Mouse (Mus musculus): ENCODE measurements around the gene Aldh9a1. TPM values are rescaled to one million over a fixed set of nuclear protein-coding genes. Genes with fewer than 3 reads are reported as not detected.

The Aldh9a1 gene
- polyA plus RNA-seq, 1 experiment = 2.6 TPM

DNA sequence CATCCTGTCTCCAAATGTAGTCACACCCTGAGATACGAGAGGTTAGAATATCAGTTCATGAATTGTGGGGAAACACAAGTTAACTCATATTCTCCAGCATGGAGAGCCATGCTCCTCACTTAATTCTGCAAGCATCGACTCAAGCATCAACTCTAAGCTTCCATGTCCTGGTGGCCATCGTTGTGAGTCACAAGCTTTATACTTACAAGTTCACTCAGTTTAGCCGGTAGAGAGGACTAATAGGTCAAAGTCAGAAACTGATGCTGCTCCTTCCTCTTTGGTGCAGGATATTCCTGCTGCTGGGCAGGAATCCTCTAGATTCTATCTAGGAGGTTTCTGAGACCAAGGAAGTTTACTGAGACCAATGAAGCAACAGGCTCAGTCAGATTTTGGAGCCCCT lies 55.4 kb downstream of the Aldh9a1 start:
- H3K36me3 ChIP-seq (ENCODE audit: control insufficient read depth) = no peaks in the 10 kb centered on the region
- no peaks in the 10 kb centered on the region for H3K4me1 ChIP-seq (ENCODE audit: control insufficient read depth)
- H3K9me3 ChIP-seq (ENCODE audit: control insufficient read depth, low read length) = no peaks in the 10 kb centered on the region
- peaks cover 79% of the 10 kb centered on the region for H3K27me3 ChIP-seq (ENCODE audit: control insufficient read depth)
- TF ChIP-seq TAL1 (IDR thresholded peaks at IDR 0.05; ENCODE audit: low read length) (no peak), GATA1 (IDR thresholded peaks at IDR 0.05; ENCODE audit: low read length) (no peak)
- H3K4me3 ChIP-seq (replicated peaks) = no peak overlapping the region

DNA sequence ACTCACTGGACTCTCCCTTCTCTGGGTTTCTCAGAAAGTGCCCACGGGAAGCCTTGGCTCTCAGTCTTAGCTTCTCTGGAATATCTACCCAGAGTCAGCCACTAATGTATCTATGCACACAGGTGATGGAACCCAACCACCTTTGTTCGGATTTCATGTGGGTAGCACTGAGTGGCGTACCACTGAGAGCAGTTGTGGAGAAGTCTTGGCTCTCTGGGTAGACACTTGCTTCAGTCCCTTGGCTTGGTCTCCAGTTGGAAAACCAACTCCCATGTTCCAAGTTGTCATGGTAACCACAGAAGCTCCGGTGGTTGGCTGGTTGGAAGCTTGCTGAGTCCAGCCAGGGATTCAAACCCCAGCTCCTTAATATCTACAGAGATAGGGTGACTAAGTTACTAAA lies 59.8 kb downstream of the Aldh9a1 start:
- TF ChIP-seq TAL1 (IDR thresholded peaks at IDR 0.05; ENCODE audit: low read length) (no peak), GATA1 (IDR thresholded peaks at IDR 0.05; ENCODE audit: low read length) (no peak)
- peaks cover 4% of the 10 kb centered on the region for H3K9me3 ChIP-seq (ENCODE audit: control insufficient read depth, low read length)
- peaks cover 79% of the 10 kb centered on the region for H3K27me3 ChIP-seq (ENCODE audit: control insufficient read depth)
- H3K36me3 ChIP-seq (ENCODE audit: control insufficient read depth) = no peaks in the 10 kb centered on the region
- H3K4me3 ChIP-seq (replicated peaks) = no peak overlapping the region
- H3K4me1 ChIP-seq (ENCODE audit: control insufficient read depth) = no peaks in the 10 kb centered on the region

DNA sequence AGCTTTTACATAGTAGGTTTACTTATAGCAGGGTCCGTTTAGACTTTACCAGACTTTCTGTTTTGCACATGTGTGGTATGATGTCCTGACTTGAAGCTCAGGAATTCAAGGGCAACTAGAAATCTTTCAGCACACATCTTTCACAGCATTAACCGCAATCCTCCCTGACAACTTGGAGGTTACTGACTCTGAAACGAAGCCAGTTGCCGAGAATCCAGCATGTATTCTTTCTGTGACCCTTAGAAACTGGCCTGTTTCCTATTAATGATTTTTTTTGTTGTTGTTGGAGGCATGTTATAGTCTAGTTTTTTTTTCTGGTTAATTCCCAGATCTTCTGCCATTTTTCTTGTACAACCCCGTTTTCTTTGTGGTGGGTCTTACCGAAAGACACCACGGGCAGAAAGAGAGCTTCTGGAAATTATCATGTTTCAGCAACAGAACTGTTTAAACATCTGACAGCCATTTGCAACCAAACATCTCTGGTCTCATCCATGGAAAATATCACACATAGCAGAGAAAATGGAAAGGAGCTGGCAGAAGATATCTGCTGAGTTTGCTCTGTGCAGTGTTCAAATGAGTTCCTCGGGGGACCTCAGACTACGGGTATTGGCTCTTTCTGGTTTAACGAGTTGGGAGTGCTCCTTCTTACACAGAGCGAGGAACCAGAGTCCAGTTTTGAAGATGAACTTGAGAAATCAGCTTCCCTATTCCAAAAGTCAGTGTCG lies 62.4 kb downstream of the Aldh9a1 start:
- TF ChIP-seq GATA1 (IDR thresholded peaks at IDR 0.05; ENCODE audit: low read length) = no peak
- TF ChIP-seq TAL1 (IDR thresholded peaks at IDR 0.05; ENCODE audit: low read length) = no peak

DNA sequence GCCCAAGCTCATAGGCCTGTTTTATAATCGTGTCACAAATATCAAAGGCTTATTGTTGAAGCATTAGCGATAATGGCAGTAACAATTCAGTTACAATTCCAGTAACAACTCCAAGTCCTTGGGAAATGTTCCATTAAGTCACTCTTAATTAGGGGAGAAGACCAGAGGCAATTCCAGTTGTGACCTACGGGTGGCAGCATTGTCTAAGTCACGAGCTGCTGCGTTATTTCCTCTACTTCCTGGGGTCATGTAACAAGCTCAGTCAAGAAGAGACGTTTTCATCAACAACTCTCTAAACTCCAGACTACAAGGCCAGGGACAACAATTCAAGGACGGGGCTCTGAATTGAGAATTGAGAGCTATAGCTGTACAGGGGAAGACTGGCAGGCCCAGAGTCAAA lies 65.1 kb downstream of the Aldh9a1 start:
- TF ChIP-seq GATA1 (IDR thresholded peaks at IDR 0.05; ENCODE audit: low read length) = no peak
- no peak for TF ChIP-seq TAL1 (IDR thresholded peaks at IDR 0.05; ENCODE audit: low read length)
- no peaks in the 10 kb centered on the region for H3K4me1 ChIP-seq (ENCODE audit: control insufficient read depth)
- peaks cover 4% of the 10 kb centered on the region for H3K9me3 ChIP-seq (ENCODE audit: control insufficient read depth, low read length)
- H3K27me3 ChIP-seq (ENCODE audit: control insufficient read depth) = peaks cover 29% of the 10 kb centered on the region
- H3K4me3 ChIP-seq (replicated peaks) = no peak overlapping the region
- H3K36me3 ChIP-seq (ENCODE audit: control insufficient read depth) = no peaks in the 10 kb centered on the region

More for the DNA sequence above, 62.4 kb downstream of the Aldh9a1 start:
- Histone ChIP-seq H3K4me1 (ENCODE audit: control insufficient read depth) (no peaks in the 10 kb centered on the region), H3K4me3 (replicated peaks) (no peak overlapping the region), H3K36me3 (ENCODE audit: control insufficient read depth) (no peaks in the 10 kb centered on the region), H3K27me3 (ENCODE audit: control insufficient read depth) (peaks cover 54% of the 10 kb centered on the region), H3K9me3 (ENCODE audit: control insufficient read depth, low read length) (peaks cover 4% of the 10 kb centered on the region)

Other genes with a start within 250 kb of the Aldh9a1 start
- gene Uck2, start 64.7 kb upstream of the Aldh9a1 start, polyA plus RNA-seq (2012) = 7.2 and 7.4 TPM in 2 replicates
- gene Tmco1, start 41.6 kb upstream of the Aldh9a1 start, polyA plus RNA-seq (2012) = 2.5 and 2.8 TPM in 2 replicates
- gene Mgst3, start 43.9 kb downstream of the Aldh9a1 start, polyA plus RNA-seq (2012) = 58.2 and 125 TPM in 2 replicates
- not detected in 2 replicates for gene Lrrc52, start 116.8 kb downstream of the Aldh9a1 start, polyA plus RNA-seq (2012)
- gene Rxrg, start 248.4 kb downstream of the Aldh9a1 start, polyA plus RNA-seq (2012) = not detected in 2 replicates